Mouse (Mus musculus): ENCODE measurements around the gene Itsn2. TPM values are rescaled to one million over a fixed set of nuclear protein-coding genes. Genes with fewer than 3 reads are reported as not detected.
"Not testable (repeated sequence)": the region's sequence is repeated elsewhere in the genome, so short reads cannot be mapped to it uniquely, and the experiment has no call there.

Gene Itsn2
- polyA plus RNA-seq (2012; ENCODE audit: insufficient read depth, low replicate concordance): 8.9 and 11.5 TPM in 2 replicates

DNA sequence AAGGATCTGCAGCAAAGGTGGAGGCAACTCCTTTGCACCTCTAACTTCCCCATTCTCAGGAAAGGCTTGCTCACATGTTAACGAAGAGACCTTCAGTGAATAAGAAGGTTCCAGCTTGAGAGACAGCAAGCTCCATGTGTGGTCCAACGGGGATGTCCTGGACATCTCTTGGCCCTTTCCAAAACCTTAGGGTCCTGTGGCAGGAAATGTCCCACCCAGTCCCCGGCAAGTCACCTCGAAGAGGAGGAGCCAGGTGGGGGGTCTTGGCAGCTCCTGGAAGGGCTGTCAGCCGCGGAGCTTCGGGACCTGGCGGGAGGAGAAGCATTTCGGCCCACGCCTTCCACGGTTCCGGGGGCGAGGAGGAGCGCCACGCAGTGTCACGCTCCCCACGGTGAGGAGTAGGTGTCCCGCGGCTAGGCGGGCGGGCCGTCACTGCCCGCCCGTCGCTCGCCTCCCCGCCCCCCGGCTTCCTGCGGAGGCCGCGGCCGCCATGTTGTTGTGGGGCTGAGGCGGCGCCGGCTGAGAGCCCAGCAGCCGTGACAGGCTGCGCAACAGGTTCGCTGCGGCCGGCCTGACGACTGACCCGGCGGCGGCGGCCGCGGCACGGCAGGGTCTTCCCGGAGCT, at the start of gene Itsn2, which contains the start of gene Gm3625:
Gene Itsn2 (plus strand): TSS at position 98 of the 625 bp plus-strand sequence.
Gene Gm3625 (minus strand): TSS at position 387 of the 625 bp plus-strand sequence.
- H3K36me3 ChIP-seq (replicated peaks; ENCODE audit: low read length): peaks cover 15% of the 10 kb centered on the region
- no peaks in the 10 kb centered on the region for H3K9me3 ChIP-seq
- no peaks in the 10 kb centered on the region for H3K27me3 ChIP-seq (replicated peaks)
- H3K4me1 ChIP-seq: peaks cover 48% of the 10 kb centered on the region
- H3K4me3 ChIP-seq (replicated peaks): peak within 1 kb of the TSS; percentile 97
- TF ChIP-seq GATA1 (IDR thresholded peaks at IDR 0.05; ENCODE audit: borderline replicate concordance, low read length) (no peak), FLI1 (IDR thresholded peaks at IDR 0.05; ENCODE audit: low read length) (no peak)

GRCm38 (mm10) chr12:4544400-4544919, 48.0 kb upstream of the Itsn2 start:
- H3K36me3 ChIP-seq (replicated peaks; ENCODE audit: low read length): no peaks in the 10 kb centered on the region

DNA sequence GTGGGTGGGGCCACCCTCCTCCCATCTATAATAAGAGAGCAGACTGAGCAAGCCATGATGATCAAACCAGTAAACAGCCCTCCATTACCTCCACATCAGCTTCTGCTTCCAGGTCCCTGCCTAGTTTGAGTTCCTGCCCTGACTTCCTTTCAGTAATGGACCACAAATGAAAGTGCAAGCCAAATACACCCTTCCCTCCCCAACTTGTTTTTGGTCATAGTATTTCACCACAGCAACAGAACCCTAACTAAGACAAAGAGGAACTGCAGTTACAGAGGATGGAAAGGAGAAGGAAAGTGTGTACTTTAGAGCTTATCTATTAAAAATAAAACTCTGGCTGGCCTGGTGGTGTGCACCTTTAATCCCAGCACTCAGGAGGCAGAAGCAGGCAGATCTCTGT, 47.0 kb upstream of the Itsn2 start:
- H3K36me3 ChIP-seq (replicated peaks; ENCODE audit: low read length): no peaks in the 10 kb centered on the region
- TF ChIP-seq FLI1 (IDR thresholded peaks at IDR 0.05; ENCODE audit: low read length) (no peak), GATA1 (IDR thresholded peaks at IDR 0.05; ENCODE audit: borderline replicate concordance, low read length) (no peak)
- H3K9me3 ChIP-seq: no peaks in the 10 kb centered on the region
- no peaks in the 10 kb centered on the region for H3K27me3 ChIP-seq (replicated peaks)
- peaks cover 15% of the 10 kb centered on the region for H3K4me1 ChIP-seq
- no peak overlapping the region for H3K4me3 ChIP-seq (replicated peaks)

More at GRCm38 (mm10) chr12:4544400-4544919, 48.0 kb upstream of the Itsn2 start:
- Histone ChIP-seq H3K4me3 (replicated peaks) (no peak overlapping the region), H3K27me3 (replicated peaks) (no peaks in the 10 kb centered on the region), H3K9me3 (no peaks in the 10 kb centered on the region), H3K4me1 (peaks cover 15% of the 10 kb centered on the region)
- TF ChIP-seq GATA1 (IDR thresholded peaks at IDR 0.05; ENCODE audit: borderline replicate concordance, low read length): no peak
- no peak for TF ChIP-seq FLI1 (IDR thresholded peaks at IDR 0.05; ENCODE audit: low read length)

GRCm38 (mm10) chr12:4546491-4546890, 45.9 kb upstream of the Itsn2 start:
- TF ChIP-seq GATA1 (IDR thresholded peaks at IDR 0.05; ENCODE audit: borderline replicate concordance, low read length) (no peak), FLI1 (IDR thresholded peaks at IDR 0.05; ENCODE audit: low read length) (no peak)

GRCm38 (mm10) chr12:4547557-4547956, 44.9 kb upstream of the Itsn2 start:
- Histone ChIP-seq H3K4me3 (replicated peaks) (no peak overlapping the region), H3K9me3 (no peaks in the 10 kb centered on the region), H3K36me3 (replicated peaks; ENCODE audit: low read length) (no peaks in the 10 kb centered on the region), H3K4me1 (peaks cover 19% of the 10 kb centered on the region), H3K27me3 (replicated peaks) (peaks cover 2% of the 10 kb centered on the region)
- TF ChIP-seq GATA1 (IDR thresholded peaks at IDR 0.05; ENCODE audit: borderline replicate concordance, low read length) (no peak), FLI1 (IDR thresholded peaks at IDR 0.05; ENCODE audit: low read length) (no peak)

More at GRCm38 (mm10) chr12:4546491-4546890, 45.9 kb upstream of the Itsn2 start:
- Histone ChIP-seq H3K4me3 (replicated peaks) (no peak overlapping the region), H3K27me3 (replicated peaks) (no peaks in the 10 kb centered on the region), H3K9me3 (no peaks in the 10 kb centered on the region), H3K4me1 (peaks cover 15% of the 10 kb centered on the region), H3K36me3 (replicated peaks; ENCODE audit: low read length) (no peaks in the 10 kb centered on the region)

- H3K4me3 ChIP-seq (replicated peaks): peak overlapping the region; percentile 85
- H3K9me3 ChIP-seq: no peaks in the 10 kb centered on the region
- peaks cover 19% of the 10 kb centered on the region for H3K4me1 ChIP-seq
- peaks cover 2% of the 10 kb centered on the region for H3K27me3 ChIP-seq (replicated peaks)
- H3K36me3 ChIP-seq (replicated peaks; ENCODE audit: low read length): no peaks in the 10 kb centered on the region
- TF ChIP-seq FLI1 (IDR thresholded peaks at IDR 0.05; ENCODE audit: low read length) (no peak), GATA1 (IDR thresholded peaks at IDR 0.05; ENCODE audit: borderline replicate concordance, low read length) (no peak)
Observed at GRCm38 (mm10) chr12:4548053-4549013, 44.1 kb upstream of the Itsn2 start.

- not testable (repeated sequence) for H3K27me3 ChIP-seq (replicated peaks); H3K36me3 ChIP-seq (replicated peaks; ENCODE audit: low read length); H3K4me3 ChIP-seq (replicated peaks); H3K9me3 ChIP-seq; H3K4me1 ChIP-seq
Observed at GRCm38 (mm10) chr12:4553704-4554103, 38.7 kb upstream of the Itsn2 start.

GRCm38 (mm10) chr12:4555451-4555850, 37.0 kb upstream of the Itsn2 start:
- Histone ChIP-seq H3K27me3 (replicated peaks) (peaks cover 2% of the 10 kb centered on the region), H3K4me3 (replicated peaks) (no peak overlapping the region), H3K36me3 (replicated peaks; ENCODE audit: low read length) (peaks cover 11% of the 10 kb centered on the region), H3K9me3 (peaks cover 11% of the 10 kb centered on the region), H3K4me1 (peaks cover 23% of the 10 kb centered on the region)
- TF ChIP-seq FLI1 (IDR thresholded peaks at IDR 0.05; ENCODE audit: low read length) (no peak), GATA1 (IDR thresholded peaks at IDR 0.05; ENCODE audit: borderline replicate concordance, low read length) (no peak)

GRCm38 (mm10) chr12:4556891-4557290, 35.5 kb upstream of the Itsn2 start:
- Histone ChIP-seq H3K4me1 (peaks cover 22% of the 10 kb centered on the region), H3K36me3 (replicated peaks; ENCODE audit: low read length) (peaks cover 20% of the 10 kb centered on the region), H3K4me3 (replicated peaks) (no peak overlapping the region), H3K27me3 (replicated peaks) (peaks cover 2% of the 10 kb centered on the region), H3K9me3 (peaks cover 26% of the 10 kb centered on the region)
- TF ChIP-seq FLI1 (IDR thresholded peaks at IDR 0.05; ENCODE audit: low read length) (no peak), GATA1 (IDR thresholded peaks at IDR 0.05; ENCODE audit: borderline replicate concordance, low read length) (no peak)
